Mouse (Mus musculus): ENCODE measurements at regions not wholly inside any gene's neighbourhood (a gene's known extent, or its start where the extent isn't known, plus 50 kb on each side); places are given as distances from the start of the nearest gene placed in this dataset.

DNA sequence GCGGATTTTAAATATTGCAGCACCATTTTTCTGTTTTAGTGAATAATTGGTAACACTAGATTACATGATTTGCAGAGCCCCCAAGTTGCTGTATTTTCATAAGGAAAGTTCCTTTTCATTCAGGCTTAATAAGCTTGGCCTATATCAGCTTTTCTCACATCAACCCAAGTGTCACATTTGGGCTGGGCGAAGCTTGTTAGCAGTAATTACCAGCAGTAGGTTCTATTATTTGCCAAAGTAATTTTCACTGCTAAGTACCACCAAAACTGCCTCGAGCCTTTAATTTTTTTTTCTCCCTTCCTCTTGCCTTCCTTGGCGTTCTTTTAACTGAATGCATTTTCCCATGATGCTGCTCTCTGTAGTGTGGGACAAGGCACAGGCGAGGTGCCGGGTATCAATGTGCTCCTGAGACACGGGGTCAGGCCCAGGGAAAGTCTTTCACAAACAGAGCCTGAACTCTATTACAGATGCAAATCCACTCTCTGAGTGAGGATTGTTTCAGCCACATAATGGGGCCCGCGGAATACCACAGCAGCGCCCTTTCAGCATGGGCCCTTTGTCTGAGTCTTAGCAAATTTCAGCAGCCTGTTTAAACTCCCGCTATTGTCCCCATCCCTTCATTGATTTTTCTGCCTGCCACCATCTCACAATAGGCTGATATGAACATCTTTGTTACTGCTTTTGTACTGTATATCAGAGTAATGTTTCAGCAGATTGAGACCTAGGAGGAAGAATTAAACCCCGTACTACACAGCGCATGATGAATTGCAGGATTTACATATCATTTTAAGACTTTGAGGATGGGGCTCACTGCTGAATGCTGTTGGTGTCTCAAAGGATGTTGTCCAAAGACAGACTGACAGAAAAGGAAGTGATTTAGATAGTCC is 205.1 kb upstream of the Epha3 start:
- DNase-seq (ENCODE audit: low spot score in 2 of 2), result peak in 1 of 2 experiments; percentile 7

DNA sequence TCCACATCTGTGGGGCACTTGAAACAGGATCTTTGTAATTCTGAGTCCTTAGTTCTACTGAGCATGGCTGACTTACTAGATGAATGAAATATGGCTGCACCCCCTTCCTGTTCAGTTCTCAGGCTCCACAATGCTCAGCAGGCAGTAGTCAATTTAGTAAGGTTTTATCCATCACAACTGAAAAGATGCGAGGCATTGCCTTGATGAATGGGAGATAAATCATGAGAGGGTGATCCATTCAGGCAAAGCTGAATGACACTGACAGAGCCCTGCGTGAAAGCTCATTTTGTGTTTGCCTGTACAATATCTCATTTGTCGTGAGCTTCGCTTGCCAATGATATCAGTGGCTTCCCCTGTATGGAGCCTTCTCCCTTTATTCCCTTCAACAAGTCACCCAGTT is 198.6 kb upstream of the Epha3 start:
- no peak for DNase-seq (ENCODE audit: low spot score in 2 of 2)

DNA sequence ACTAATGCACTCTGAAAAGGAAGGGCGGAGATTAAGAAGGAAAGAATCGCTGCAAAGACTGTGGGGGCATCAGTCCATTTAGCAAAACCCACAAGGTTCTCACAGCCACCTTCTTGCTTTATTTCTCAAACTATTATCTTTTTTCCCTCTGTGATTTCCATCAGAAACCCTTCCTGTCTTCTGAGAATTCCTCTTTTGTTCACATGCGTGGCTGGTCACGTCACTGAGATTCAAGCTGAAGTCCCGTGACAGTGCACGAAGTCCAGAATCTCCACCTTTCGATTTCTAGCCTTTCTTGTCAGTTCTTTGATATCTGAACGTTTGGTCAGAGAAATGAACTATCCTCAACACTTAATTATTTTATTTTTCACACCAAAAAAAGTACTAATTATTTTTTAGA is 194.7 kb upstream of the Epha3 start:
- DNase-seq (ENCODE audit: low spot score in 2 of 2), result no peak

DNA sequence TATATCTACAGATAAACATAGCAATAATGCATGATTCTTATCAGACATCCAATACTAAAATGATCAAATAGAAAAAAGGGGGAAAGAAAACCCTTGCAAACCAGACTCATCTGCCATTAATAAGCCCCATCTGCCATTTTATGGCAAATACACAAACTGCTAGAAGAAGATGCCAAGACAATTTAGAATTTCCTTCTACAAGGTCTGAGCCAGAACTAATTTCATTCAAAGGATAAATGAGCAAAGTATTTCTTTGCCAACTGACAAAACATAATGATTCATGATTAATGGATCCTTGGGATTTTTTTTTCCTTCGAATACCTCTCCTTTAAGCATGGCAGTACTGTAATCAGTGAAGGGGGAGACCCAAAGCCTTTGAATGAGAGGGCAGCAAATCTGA is 190.4 kb upstream of the Epha3 start:
- no peak for DNase-seq (ENCODE audit: low spot score in 2 of 2)

DNA sequence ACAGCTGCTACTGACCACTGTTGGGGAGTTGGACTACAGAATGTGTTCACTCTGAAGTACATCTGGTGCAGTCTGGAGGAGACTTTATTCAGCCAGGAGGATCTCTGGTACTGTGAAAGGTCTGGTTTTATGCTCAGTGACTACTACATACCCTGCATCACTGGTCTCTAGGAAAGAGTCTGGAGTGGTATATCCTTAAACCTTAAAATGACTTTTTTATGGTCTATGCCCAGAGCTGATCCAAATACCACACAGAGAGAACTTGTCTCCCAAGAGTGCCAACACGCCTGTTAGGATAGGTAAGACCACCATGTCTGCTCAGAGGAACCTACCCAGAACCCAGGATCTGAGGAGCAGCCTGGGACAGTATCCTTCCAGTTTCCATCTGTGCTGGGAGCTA is 184.1 kb upstream of the Epha3 start:
- DNase-seq (ENCODE audit: low spot score in 2 of 2), result no peak

DNA sequence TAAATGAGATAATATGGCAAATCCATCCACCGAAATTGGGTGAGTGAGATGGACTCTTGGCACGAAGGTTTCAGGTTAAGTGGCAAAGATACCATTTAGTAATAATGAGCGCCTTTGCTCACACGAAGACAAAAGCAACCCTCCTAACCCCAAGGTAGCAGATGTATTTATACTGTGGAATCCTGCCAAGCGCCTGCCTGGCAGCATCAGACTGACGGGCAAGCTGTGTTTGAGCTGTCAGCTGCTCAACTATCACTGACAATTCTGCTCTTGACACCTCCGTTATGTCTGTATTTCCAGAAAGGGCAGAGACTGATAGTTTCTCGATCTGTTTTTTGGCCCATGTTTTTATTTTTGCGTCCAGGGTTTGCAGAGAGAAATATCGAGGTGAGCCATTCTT is 169.1 kb upstream of the Epha3 start:
- DNase-seq (ENCODE audit: low spot score in 2 of 2), result no peak

DNA sequence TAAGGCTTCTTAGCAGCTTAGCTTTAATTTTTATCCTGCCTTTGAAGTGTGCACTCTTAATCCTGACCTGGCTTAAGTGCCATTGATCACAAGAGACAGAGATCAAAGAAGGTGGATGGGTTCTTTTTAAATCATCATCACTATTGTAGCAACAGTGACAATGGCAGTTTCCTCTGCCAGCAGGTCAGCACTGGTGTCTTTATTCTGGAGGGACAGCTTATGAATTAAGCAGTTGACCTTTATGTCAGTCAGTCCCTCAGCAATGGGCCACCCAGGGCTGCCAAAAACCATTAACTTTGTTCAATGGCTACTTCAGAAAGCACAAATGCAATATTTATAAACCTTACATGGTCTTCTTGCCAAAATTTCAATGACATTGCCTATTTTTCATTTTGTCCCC is 160.0 kb upstream of the Epha3 start:
- no peak for DNase-seq (ENCODE audit: low spot score in 2 of 2)

DNA sequence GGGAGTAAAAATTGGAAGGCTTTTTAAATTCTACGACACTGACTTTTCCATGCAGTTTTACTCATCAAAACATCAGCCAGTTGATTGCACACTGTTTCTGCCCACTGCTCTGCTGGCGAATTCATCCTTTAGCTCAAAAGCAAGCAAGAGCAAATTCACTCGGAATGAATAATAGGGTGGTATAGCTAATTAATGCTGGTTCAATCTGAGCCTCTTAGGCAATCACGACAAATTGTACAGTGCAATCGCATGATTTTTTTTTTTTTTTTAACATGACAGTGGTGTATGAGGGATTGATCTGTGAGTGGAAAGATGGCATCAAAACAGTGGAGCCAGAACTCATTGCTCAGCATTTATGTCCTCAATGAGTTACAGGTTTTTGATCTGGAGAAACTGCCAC is 136.9 kb upstream of the Epha3 start:
- DNase-seq (ENCODE audit: low spot score in 2 of 2), result no peak

DNA sequence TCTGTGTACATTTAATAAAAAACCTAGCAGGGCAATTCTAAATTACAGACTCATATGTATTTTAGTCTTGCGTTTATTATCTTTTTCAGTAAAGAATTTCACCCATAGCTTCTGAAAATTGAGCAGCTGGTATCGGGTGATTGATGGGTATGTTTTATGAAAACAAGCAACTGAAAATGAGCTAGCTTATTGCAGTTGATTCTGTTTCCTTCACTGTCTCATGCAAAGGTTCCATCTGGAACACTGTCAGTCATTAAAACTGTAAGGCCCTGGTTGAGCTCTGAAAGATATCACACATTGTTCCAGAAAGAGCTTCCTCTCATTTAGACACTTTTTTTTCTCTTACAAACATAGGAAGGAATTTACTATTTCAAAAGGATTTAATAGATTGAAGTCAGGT is 103.4 kb upstream of the Epha3 start:
- DNase-seq (ENCODE audit: low spot score in 2 of 2), result no peak

DNA sequence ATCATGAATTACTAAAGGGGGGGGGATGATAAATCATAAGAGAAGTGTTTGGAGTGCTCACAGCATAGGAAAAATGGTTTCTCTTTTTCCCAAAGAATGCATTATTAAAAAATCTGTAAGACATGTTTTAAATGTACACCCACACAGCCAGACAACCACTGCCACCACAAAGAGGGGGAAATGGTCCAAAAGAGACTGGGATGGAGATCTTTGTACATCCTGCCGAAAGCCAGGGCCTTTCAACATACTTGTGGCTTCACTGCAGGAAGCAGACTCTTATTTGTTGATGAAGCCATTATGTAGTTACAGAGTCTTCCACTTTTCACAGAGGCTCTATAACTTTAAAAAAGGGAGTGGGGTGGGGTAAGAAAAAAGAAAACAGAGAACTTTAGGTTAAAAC is 96.8 kb upstream of the Epha3 start:
- DNase-seq (ENCODE audit: low spot score in 2 of 2), result no peak

DNA sequence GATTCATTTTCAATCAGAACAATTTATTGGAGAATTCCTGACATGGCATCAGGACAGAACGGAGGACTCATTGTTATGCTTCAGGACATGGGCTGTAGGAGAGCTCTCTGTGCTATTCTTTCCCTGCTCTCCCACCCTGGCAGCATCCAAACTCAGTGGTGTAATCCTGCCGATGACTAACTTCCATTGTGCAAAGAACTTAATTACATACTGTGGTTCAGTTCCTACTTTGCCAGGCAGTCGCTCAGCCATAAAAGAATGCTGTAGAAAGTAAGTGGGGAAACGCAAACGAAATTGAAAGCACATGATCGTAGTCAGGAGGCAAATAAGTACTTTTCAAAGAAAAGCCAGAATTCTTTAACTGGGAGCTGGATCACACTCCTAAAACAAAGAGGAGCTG is 94.2 kb upstream of the Epha3 start:
- DNase-seq (ENCODE audit: low spot score in 2 of 2), result peak; percentile 12 to 67

DNA sequence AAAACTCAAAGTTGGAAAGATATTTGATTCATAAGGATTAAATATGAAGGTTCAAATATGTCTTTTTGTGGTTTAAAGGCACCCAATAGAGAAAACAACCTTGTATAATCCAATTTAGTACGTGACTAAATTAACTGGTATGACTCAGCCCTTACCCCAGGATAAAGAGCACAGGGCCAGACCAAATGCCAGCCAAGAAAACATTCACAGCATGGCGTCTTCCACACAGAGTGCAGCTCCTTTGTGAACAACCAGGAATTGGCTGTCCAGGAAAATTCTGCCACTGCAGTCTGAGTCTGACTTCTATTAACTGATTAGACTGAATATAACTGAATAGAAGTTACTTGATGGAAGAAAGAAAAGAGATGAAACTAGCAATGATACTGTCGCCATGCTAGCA is 61.2 kb upstream of the Epha3 start:
- DNase-seq (ENCODE audit: low spot score in 2 of 2), result no peak

DNA sequence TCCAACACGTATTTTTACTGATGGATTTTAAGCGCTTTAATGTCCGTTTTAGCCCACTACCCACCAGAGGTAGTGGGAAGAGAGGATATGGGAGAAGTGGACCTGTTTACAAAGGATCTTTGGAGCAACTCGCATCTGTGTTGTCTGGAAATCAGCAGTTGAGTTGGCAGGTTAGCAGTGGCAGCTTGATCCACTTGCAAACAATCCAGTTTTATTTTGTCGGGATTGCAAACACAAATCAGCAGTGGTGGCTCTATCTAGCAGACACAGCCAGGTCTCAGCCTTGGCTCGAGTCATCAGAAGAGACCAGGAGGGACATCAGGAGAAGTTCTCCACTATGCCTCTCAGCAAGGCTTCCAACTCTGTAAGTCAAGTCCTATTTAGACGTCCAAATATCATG is 57.2 kb upstream of the Epha3 start:
- DNase-seq (ENCODE audit: low spot score in 2 of 2), result no peak
